Comparison of ENCODE assay signal across 20 mouse cellular contexts in the genomic region with DNA sequence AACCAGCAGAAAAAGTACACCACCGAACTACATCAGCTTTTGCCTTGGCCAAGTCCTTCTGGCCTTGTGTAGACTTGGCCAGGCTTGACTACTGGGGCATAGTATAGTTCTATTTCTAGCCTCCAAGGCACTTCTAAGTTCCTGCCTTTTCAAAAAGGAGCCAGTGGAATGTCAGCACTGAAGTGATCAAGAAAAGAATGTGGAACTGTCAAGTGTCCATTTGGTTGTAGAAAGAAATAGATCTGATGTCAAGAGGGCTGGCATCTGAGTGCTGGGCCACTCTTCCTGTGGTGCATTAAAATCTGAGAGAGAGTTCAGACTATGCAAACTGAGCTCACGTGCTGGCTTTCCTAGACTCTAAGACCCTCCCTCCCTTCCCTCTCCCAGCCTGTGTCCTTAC. TPM values are rescaled to one million over a fixed set of nuclear protein-coding genes. Genes with fewer than 3 reads are reported as not detected.
A peak's percentile ranks its signal among the peaks of the same experiment; 100 is the strongest.
DNase-seq lines count a peak whose midpoint lies in the region; ATAC-seq and TF ChIP-seq lines count a peak whose summit lies in the region.
"Had no signal": no experiment of that assay in that cellular context is flagged by ENCODE, and none has a peak within 500 bp of the region (broad histone marks: within the 10 kb centered on the region; RNA-seq: fewer than 3 reads in every experiment).

No protein-coding gene starts in this region.

- no peak for DNase-seq in heart, adult 2 months
- no peak for DNase-seq in heart, postnatal 36 days
- peak; percentile 47 for DNase-seq in lung, postnatal 0 days (ENCODE audit: low spot score)
- DNase-seq in lung, postnatal 4 days, result no peak
- DNase-seq: adrenal gland, adult 8-10 months; adrenal gland, postnatal 36 days; cerebellum, adult 2 months; cerebellum, postnatal 10 days; gastrocnemius, adult 2 months; gastrocnemius, postnatal 25 days; kidney, adult 18-20 months had no signal

- H3K9me3 ChIP-seq in heart, embryonic 12.5 days (replicated peaks), result no peaks in the 10 kb centered on the region
- H3K9me3 ChIP-seq in heart, embryonic 16.5 days (replicated peaks; ENCODE audit: control insufficient read depth, low read length), result no peaks in the 10 kb centered on the region
- H3K9me3 ChIP-seq in lung, postnatal 0 days (ENCODE audit: low read length), result no peaks in the 10 kb centered on the region
- H3K9me3 ChIP-seq: embryonic facial prominence, embryonic 10.5 days; forebrain, embryonic 10.5 days; hindbrain, embryonic 10.5 days; intestine, embryonic 15.5 days had no signal

- H3K27me3 ChIP-seq in heart, embryonic 12.5 days (replicated peaks), result no peaks in the 10 kb centered on the region
- H3K27me3 ChIP-seq in heart, adult 2 months (ENCODE audit: control insufficient read depth, insufficient read depth, low read length), result no peaks in the 10 kb centered on the region
- no peaks in the 10 kb centered on the region for H3K27me3 ChIP-seq in heart, embryonic 16.5 days (ENCODE audit: control insufficient read depth, insufficient read depth, low read length)
- H3K27me3 ChIP-seq in lung, postnatal 0 days (replicated peaks; ENCODE audit: insufficient read depth, low read length), result no peaks in the 10 kb centered on the region
- H3K27me3 ChIP-seq: intestine, embryonic 15.5 days had no signal

- 51% methylated on average over 2 of the region's 2 CpGs for WGBS in heart, embryonic 12.5 days
- WGBS in heart, adult 2 months, result 59% methylated on average over 2 of the region's 2 CpGs
- WGBS in heart, embryonic 16.5 days, result 46% methylated on average over 2 of the region's 2 CpGs
- whole genome bisulfite sequencing in lung, postnatal 0 days, result 54% methylated on average over 2 of the region's 2 CpGs

- H3K4me3 ChIP-seq in heart, embryonic 12.5 days, result no peak overlapping the region
- H3K4me3 ChIP-seq in heart, adult 2 months, result no peak overlapping the region
- no peak overlapping the region for H3K4me3 ChIP-seq in heart, embryonic 16.5 days (ENCODE audit: low read length)
- H3K4me3 ChIP-seq in lung, postnatal 0 days (ENCODE audit: low read depth, low read length), result no peak overlapping the region
- H3K4me3 ChIP-seq: embryonic facial prominence, embryonic 10.5 days; forebrain, embryonic 10.5 days; gastrocnemius, adult 2 months; hindbrain, embryonic 10.5 days; intestine, embryonic 15.5 days had no signal

- peaks cover 43% of the 10 kb centered on the region for H3K4me1 ChIP-seq in heart, embryonic 12.5 days (replicated peaks)
- peaks cover 1% of the 10 kb centered on the region; the same call in 1 of the 2 replicates for H3K4me1 ChIP-seq in heart, adult 2 months (ENCODE audit: control insufficient read depth, insufficient read depth, low read length)
- H3K4me1 ChIP-seq in heart, embryonic 16.5 days (ENCODE audit: control insufficient read depth, insufficient read depth, low read length), result peaks cover 17% of the 10 kb centered on the region
- no peaks in the 10 kb centered on the region for H3K4me1 ChIP-seq in lung, postnatal 0 days (ENCODE audit: insufficient read depth, low read depth, low read length)
- H3K4me1 ChIP-seq: embryonic facial prominence, embryonic 10.5 days; forebrain, embryonic 10.5 days; intestine, embryonic 15.5 days had no signal

- TF ChIP-seq POLR2A in heart, adult 2 months (IDR thresholded peaks at IDR 0.05; ENCODE audit: insufficient read depth, low read depth, low read length), result no peak

- H3K79me2 ChIP-seq in heart, adult 2 months (replicated peaks; ENCODE audit: control insufficient read depth, insufficient read depth, low read length), result no peaks in the 10 kb centered on the region

- 0 out of 2 replicates have a peak, but pooled peaks have one; percentile 43 for ATAC-seq in heart, embryonic 12.5 days (ENCODE audit: insufficient number of reproducible peaks, low FRiP score)
- ATAC-seq in heart, embryonic 16.5 days (replicated peaks; ENCODE audit: extremely low read depth, insufficient read depth, low FRiP score), result peak; percentile 64
- peak; percentile 70 for ATAC-seq in lung, postnatal 0 days
- ATAC-seq: forebrain, embryonic 14.5 days; intestine, embryonic 15.5 days; Patski had no signal

- peak overlapping the region; percentile 78 for H3K27ac ChIP-seq in heart, embryonic 12.5 days (ENCODE audit: poor library complexity, severe bottlenecking)
- H3K27ac ChIP-seq in heart, adult 2 months, result no peak overlapping the region
- peak overlapping the region; percentile 88 for H3K27ac ChIP-seq in heart, embryonic 16.5 days (ENCODE audit: low read length)
- H3K27ac ChIP-seq in lung, postnatal 0 days (ENCODE audit: low read length), result no peak overlapping the region
- H3K27ac ChIP-seq: embryonic facial prominence, embryonic 10.5 days; forebrain, embryonic 10.5 days; gastrocnemius, adult 2 months; hindbrain, embryonic 10.5 days; hindbrain, embryonic 14.5 days; intestine, embryonic 15.5 days had no signal

- H3K9ac ChIP-seq in heart, embryonic 12.5 days, result no peak overlapping the region
- no peak overlapping the region for H3K9ac ChIP-seq in heart, adult 2 months (ENCODE audit: low read depth, low read length)
- no peak overlapping the region for H3K9ac ChIP-seq in heart, embryonic 16.5 days (ENCODE audit: low read length)
- no peak overlapping the region for H3K9ac ChIP-seq in lung, postnatal 0 days (replicated peaks; ENCODE audit: low read depth)
- H3K9ac ChIP-seq: hindbrain, embryonic 14.5 days; intestine, embryonic 15.5 days had no signal

- intact Hi-C loops in heart, adult 2 months (cut with DNase I), result no loop called here
- intact Hi-C loops in heart, postnatal 36 days (cut with DNase I), result no loop called here

- H3K4me2 ChIP-seq in heart, embryonic 12.5 days, result no peak overlapping the region
- H3K4me2 ChIP-seq in heart, embryonic 16.5 days (ENCODE audit: low read depth, low read length), result peak overlapping the region; percentile 6; the same call in 1 of the 2 replicates
- H3K4me2 ChIP-seq in lung, postnatal 0 days (replicated peaks; ENCODE audit: low read depth, low read length), result no peak overlapping the region
- H3K4me2 ChIP-seq: hindbrain, embryonic 14.5 days; intestine, embryonic 15.5 days had no signal

- peaks cover 16% of the 10 kb centered on the region for H3K36me3 ChIP-seq in heart, embryonic 12.5 days
- no peaks in the 10 kb centered on the region for H3K36me3 ChIP-seq in heart, adult 2 months (ENCODE audit: control insufficient read depth, insufficient read depth, low read length)
- H3K36me3 ChIP-seq in heart, embryonic 16.5 days (ENCODE audit: control insufficient read depth, insufficient read depth), result no peaks in the 10 kb centered on the region
- no peaks in the 10 kb centered on the region for H3K36me3 ChIP-seq in lung, postnatal 0 days (ENCODE audit: insufficient read depth, low read length)
- H3K36me3 ChIP-seq: intestine, embryonic 15.5 days had no signal

- no peak for TF ChIP-seq EP300 in heart, adult 2 months (IDR thresholded peaks at IDR 0.05; ENCODE audit: insufficient read depth, low read depth, low read length)
- TF ChIP-seq EP300 in lung, postnatal 0 days (IDR thresholded peaks at IDR 0.05), result peak; percentile 44

- TF ChIP-seq CTCF in heart, adult 2 months (IDR thresholded peaks at IDR 0.05), result no peak
- TF ChIP-seq CTCF in lung, postnatal 0 days (IDR thresholded peaks at IDR 0.05), result no peak

RNA-seq across cellular contexts. Expression of gene Gnas, which starts 10.2 kb away (rescaled TPM):
- 1,446 and 1,448 TPM in 2 replicates for polyA plus RNA-seq in heart, embryonic 12.5 days (2016; fragmentation: Nextera tagmentation; extraction: Ambion mirVana)
- total RNA-seq in heart, adult 2 months (2021), result 1,000 to 10,000 TPM; 1,140 to 1,235 TPM
- polyA plus RNA-seq in heart, adult 2 months (2012; rRNA removed), result 1,079 and 1,189 TPM in 2 replicates
- polyA plus RNA-seq in heart, embryonic 16.5 days (2015; fragmentation: Nextera tagmentation; extraction: Ambion mirVana), result 1,284 and 1,464 TPM in 2 replicates
- 1,000 to 10,000 TPM; 1,171 to 1,227 TPM for total RNA-seq in heart, postnatal 36 days (2021)
- polyA plus RNA-seq in lung, postnatal 0 days (2015; fragmentation: Nextera tagmentation; extraction: Ambion mirVana), result 1,238 and 1,252 TPM in 2 replicates

Comparison
In these comparisons a context has a peak if more than half of its experiments do, and no peak if none do; other contexts are left out.
1. H3K27ac ChIP-seq: peak in heart, embryonic 12.5 days (single experiment) and heart, embryonic 16.5 days (single experiment); none in heart, adult 2 months (single experiment) and lung, postnatal 0 days (single experiment).
2. Peak in every context shown above with its lines, with median percentiles within 50 percentile points of each other: ATAC-seq.